Mouse (Mus musculus): Measurements from ENCODE around the gene Hpca.

The Hpca gene

GRCm38 (mm10) chr4:129121569-129122086 is at the start of gene Hpca:
TSS of gene Hpca (minus strand) at chr4:129122036.
- no peak for DNase-seq

DNA sequence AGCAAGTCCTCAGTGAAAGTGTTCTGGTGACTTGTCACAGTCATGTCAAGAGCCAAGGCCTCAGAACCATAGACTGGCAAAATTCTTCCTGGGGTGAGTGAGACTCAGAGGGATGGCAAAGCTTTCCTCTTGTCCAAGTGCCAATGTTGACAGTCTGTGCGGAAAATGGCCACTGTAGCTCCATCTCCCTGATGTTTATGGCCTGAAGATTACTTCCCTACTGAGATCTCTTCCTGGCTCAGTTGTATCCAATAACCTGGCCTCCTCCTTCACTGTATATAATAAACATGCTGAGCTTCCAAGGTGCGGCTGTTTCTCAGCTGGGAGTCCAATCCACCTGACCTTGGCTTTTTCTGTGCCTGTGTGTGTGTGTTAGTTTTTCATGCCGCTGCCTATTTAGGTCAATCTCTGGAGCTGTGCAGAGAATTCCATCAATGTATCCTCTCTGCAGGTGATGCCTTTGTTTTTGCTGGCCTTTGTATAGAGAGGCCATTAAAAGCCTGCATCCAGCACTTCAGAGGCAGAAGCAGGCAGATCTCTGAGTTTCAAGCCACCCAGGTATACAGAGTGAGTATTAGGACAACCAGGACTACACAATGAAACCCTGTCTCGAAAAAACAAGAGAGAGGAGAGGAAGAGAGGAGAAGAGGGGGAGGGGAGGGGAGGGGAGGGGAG is 39.9 kb upstream of the Hpca start:
- no peak for DNase-seq

DNA sequence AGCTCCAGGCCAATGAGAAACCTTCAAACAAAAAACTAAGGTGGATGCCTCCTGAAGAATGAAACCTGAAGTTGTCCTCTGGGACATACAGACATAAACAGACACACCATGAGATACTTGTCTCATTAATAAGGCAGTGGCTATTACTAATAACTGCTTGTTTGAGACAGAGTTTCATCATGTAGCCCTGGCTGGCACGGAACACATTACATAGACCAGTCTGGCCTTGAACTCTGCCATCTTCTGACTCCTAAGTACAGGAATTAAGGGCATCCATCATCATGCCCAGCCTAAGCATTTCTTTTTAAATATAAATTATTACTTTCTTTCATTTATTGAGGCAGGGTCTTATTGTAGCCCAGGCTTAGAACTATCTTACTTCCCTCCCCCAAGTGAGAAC is 39.2 kb upstream of the Hpca start:
- DNase-seq: no peak

GRCm38 (mm10) chr4:129158549-129158948 is 36.7 kb upstream of the Hpca start:
- DNase-seq: no peak

GRCm38 (mm10) chr4:129157541-129157940 is 35.7 kb upstream of the Hpca start:
- DNase-seq: no peak

DNA sequence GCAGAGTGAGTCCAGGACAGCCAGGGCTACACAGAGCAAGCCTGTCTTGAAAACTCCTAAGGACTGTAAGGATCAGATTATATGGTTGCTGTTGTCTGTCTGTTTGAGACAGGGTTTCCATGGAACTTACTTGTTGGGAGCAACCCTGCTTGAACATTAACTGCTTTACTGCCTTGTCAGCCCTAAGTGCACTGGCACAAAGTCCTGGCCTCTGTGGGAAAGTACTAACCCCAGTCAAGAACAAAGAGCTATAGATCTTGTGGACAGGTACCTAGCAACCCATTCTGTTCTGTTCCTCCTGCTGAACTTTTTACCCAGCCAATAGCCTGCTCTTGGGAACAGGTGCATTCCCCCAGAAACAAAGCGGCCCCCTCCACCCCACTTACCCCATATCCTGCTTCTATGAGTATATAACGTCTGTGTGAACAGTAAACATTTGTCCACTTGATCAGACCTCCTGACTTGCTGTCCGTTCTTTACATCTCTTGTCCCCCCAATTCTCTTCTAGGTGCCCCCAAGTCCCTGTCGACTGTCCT is 29.5 kb upstream of the Hpca start:
- peak; percentile 52 for DNase-seq

DNA sequence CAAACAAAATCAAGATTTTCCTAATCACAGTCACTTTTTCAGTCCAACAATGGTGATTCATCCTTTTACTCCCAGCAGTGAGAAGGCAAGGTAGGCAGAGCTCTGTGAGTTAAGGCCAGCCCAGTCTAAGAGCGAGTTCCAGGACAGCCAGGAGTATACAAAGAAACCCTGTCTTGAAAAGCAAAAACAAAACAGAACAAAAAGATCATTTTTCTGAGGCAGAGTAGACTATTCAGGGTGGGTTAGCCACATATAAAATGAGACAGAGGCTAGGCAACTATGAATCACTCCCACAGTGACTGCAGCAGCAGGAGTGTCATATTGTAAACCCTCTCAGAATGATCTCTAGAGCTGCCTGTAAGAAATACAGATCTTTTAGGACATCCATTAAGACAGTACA is 27.5 kb upstream of the Hpca start:
- DNase-seq: no peak

DNA sequence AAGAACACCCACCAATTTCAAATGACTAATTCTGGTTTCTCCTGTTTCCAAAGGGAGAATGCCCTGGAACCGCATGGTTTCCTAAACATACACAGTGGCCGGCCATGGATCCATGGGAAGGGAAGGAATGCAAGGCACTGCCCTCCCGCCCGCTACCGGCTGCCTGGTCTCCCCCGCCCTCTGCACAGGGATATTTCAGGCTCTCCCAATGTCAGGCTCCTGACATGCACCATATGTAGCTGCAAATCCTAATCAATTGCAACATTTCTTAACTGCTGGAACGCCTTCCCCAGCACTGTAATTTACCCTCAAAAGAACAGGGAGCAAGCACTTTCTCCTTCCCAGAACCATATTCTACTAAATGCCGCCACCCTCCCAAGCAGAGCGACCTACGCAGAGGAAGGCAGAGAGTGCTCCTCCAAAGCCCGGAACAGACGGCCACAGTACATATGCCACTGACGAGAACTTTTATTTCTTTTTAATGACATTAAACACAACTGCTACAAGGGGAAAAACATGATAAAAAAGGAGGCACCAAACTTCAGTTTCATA is 25.8 kb upstream of the Hpca start:
- no peak for DNase-seq

DNA sequence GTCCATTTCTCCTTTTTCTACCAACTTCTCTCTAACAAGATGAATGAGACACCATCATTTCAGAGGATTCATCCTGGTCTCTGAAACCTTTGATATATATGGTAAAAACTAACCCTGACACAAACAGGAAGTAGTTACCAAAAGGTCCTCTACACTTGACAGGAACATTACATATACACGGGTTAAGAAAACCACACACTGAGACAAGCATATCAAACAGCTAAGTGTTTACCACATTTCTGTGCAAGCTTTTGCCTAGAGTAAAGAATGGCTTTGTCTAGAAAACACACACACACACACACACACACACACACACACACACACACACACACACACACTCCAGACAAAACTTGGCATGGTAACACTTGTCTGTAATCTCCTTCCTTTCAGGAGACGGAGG is 24.6 kb upstream of the Hpca start:
- no peak for DNase-seq

- DNase-seq: no peak
Observed at GRCm38 (mm10) chr4:129145943-129146342, 24.1 kb upstream of the Hpca start.

GRCm38 (mm10) chr4:129145411-129145810 is 23.6 kb upstream of the Hpca start:
- no peak for DNase-seq

DNA sequence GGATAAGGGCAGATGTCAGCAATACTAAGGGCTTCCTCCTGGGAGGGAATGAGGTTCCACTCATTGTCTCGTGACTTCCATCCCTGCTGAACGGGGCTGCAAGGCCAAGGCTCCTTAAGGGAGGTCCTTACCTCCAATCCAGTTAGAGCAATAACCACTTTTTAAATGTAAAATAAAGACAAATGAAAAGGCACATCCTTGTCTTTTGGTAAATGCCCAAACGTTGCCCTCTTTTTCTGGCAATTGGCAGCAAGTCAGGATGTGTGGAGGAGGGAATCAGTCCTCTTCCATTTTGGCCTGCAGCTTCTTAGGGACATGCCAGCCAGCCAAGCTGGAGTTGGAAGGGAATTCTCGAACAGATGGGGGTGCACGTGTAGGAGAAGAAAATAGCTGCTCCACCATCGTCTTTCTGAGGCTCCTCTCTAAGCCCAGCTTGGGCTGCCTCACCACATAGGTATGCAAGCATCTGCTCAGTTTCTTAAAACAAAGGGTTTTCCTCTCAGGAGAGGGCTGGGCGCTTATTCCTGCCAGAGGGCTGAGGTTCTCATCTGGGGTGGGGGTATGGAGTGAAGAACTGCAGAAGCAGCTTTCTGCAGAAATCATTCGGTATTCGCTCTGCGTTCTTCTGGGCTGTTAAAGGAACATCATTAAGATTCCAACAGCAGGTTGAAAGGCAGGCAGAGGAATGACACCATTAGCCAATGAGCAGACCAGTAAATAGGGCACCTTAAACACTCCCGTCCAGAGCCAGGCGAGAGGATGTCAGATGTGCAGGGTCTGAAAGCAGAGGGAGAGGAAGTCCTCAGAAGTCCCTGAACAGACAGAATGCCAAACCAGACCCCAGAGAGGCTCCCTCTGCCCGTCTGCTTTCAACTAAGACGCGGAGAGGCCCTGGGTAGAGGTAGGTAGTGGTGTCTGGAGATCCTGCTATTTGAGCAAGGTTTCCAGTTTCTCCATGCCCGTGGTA is 22.8 kb upstream of the Hpca start:
- DNase-seq: no peak

GRCm38 (mm10) chr4:129143509-129143908 is 21.7 kb upstream of the Hpca start:
- no peak for DNase-seq

GRCm38 (mm10) chr4:129142439-129143045 is 20.7 kb upstream of the Hpca start:
- DNase-seq: no peak

- no peak for DNase-seq
Observed at GRCm38 (mm10) chr4:129141560-129142438, 20.0 kb upstream of the Hpca start.

GRCm38 (mm10) chr4:129140808-129141207 is 19.0 kb upstream of the Hpca start:
- no peak for DNase-seq

- DNase-seq: no peak
Observed at GRCm38 (mm10) chr4:129139642-129140041, 17.8 kb upstream of the Hpca start.

DNA sequence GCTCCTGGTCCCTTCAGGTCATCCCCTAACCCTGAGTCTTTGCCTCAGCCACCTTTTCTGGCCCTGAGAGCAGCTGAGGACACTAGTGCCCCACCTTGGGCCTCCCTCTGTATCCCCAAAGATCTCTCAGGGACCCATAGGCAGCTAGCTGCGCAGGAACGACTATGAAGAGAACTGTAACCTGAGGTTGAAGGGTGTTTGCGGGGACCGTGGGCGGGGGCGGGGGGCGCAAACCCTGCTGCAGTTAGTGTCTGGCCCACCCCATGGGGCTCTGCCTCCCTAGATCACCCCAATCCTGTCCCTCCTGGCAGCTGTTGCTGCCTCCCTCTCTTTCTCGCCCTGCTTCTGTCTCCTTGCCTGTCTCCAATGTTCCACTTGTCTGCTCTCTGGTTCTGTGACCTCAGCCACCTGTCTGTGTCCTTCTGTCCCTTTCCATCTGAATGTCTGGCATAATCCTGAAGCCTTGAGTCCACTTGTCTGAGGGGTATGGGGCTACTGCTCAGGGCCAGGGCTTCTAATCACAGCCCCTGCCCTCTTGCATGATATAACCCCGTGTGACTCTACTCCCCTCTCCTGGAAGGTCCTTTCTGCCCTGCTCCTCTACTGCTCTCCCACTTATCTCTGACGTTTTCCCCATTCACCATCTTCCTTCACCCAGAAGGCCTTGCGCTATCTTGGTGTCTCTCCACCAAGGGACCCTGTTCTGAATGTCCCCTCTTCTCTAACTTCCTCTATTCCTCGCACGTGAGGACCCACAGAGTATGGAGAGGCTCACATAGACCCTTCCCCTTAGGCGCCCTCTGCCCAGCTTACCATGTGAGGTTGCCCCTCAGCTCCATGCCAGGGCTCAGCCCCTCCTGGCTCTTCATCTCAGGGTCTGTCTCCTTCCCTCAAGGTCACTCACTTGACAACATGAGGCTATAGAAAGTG is 15.8 kb upstream of the Hpca start:
- DNase-seq: no peak

- peak; percentile 30 for DNase-seq
Observed at GRCm38 (mm10) chr4:129136579-129137391, 14.9 kb upstream of the Hpca start, which contains the start of gene Fndc5. TSS of gene Fndc5 (plus strand) at chr4:129136999.

GRCm38 (mm10) chr4:129136189-129136578 is 14.3 kb upstream of the Hpca start:
- no peak for DNase-seq
